Mouse (Mus musculus) testis, postnatal 14 days (tissue): Measurements from ENCODE around the gene D7Ertd443e.

Experiments used
- DNase-seq: peaks from one replicate; pipeline ENCODE4 v3.0.0; 2021; ENCODE audit warnings: low spot score

D7Ertd443e gene

DNA sequence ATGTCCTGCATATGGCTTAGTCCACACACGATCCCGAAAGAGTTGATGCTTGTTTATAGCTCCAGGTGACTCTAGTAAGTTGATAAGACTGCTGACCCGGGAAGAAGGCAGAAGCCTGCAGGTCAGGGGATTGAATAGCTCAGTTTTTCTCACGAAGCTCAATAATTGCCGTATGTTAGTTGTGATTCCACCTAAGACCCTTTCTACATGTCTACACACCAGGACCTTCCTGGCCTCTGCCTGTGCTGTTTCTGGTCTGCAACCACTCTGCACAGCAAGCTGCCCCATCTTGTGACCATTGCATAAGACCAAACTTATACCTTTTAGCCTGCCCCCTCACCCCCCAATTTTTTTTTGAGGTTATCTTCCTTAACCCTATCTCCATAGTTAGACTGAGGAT is 96.3 kb downstream of the D7Ertd443e start:
- DNase-seq = no peak

- DNase-seq = no peak
Measured at GRCm38 (mm10) chr7:134287570-134288222, 97.8 kb downstream of the D7Ertd443e start.

- DNase-seq = no peak
Measured at GRCm38 (mm10) chr7:134272956-134273355, 112.5 kb downstream of the D7Ertd443e start.

DNA sequence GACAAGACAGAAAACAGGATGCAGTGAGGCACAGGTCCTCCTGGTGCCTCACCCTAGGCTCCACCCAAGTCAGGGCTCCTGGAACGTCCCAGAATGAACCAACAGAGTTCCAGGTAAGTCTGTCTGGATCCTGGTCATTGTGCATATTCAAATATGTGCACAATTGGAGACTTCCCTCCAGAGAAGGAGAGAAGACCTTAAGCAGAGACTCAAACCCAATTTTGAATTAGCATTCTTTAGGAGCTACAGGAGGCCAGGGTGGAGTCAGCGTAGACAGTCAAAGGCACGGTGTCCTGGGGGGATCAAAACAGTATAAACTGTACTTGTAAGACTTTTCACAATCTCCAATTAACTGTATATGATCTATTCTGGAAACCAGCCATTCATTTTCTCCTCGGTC is 113.0 kb downstream of the D7Ertd443e start:
- DNase-seq = no peak

DNA sequence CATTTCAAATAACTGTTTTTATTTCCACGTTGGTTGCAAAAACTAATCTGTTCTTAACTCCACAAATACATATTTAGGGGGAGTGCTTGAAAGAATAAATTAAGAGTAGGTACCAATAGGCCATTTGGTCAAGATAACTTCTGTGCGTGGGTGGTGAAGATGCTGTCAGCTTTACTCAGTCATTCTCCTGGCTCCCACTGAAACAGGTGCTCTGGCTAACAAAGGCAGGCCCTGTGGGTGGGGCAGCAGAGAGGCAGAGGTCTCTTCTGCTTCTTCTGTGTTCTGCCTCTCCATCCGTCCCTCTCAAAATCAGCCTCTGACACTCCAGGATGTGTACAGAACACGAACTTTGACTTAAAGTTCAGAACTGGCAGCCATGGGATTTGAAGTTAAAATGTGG is 119.7 kb downstream of the D7Ertd443e start:
- DNase-seq = no peak

DNA sequence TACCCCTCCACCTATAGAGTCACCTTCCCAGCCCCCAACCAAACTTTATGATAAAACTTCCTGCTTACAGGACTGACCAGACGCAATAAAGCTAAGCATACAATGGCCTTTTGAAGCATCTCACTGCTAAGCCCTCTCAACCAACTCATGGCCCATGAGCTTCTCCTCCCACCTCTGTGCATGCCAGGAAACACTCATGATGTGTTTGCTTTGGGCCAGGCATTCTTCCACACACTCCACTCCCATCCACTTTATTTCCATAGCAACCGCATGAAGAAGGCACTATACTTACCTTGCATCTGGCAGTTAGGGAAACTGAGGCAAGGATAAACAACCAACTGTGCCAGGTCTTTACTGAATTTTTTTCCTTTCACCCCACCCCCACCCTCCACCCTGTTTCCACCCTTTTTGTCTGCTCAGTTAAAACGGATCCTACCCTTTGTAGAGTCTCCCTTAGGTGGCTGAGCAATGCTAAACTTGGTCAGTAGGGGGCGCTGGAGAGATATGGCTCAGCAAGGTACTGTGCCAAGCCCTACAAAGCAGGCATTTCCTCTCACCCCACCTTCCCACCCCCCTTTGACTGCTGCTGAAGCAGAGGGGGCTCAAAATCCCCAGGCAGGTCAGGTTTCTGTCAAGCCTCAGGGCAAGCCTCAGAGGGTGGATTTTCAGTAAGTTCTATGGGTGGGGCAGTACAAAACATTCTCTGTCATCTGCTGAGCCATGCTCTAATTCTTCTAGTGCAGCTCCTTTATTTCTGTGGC is 122.1 kb downstream of the D7Ertd443e start:
- peak; percentile 48 for DNase-seq

GRCm38 (mm10) chr7:134261003-134261701 is 124.3 kb downstream of the D7Ertd443e start:
- DNase-seq = no peak

- no peak for DNase-seq
Measured at GRCm38 (mm10) chr7:134250273-134250870, 135.1 kb downstream of the D7Ertd443e start.

DNA sequence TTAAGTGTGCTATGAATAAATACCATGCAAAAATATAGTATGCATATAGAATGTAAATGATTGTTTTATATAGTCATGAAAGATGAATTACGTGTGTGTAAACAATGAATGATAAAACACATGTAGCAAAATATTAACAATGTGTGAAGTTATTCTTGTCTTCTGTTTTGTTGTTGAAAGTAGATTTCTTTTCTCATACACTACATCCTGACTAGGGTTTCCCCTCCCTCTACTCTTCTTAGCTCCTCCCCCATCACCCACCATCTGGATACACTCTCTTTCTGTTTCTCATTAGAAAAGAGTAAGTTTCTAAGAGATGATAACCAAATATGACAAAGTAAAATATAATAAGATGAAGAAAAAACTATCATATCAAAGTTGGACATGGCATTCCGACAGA is 137.4 kb downstream of the D7Ertd443e start:
- DNase-seq = no peak

- no peak for DNase-seq
Measured at GRCm38 (mm10) chr7:134246624-134247023, 138.8 kb downstream of the D7Ertd443e start.

- no peak for DNase-seq
Measured at GRCm38 (mm10) chr7:134242773-134243172, 142.7 kb downstream of the D7Ertd443e start.

DNA sequence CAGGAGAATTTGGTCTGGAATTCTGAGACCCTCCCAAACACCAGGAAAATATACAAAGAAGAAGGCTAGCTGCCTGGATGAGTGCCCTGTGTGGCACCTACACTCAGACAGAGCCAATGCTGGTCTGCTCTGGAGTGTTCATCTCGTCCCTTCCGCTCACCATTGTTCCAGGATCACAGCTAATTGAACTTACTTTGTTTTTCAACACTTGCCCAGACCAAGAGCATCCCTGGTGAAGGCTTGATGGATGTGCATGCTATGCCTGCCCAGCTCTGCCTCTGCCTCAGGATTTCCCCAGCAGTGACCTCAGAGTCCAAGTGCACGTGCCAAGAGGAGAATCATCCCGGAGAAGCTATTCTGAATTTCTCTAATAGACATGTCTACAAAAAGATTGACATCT is 144.2 kb downstream of the D7Ertd443e start:
- no peak for DNase-seq

DNA sequence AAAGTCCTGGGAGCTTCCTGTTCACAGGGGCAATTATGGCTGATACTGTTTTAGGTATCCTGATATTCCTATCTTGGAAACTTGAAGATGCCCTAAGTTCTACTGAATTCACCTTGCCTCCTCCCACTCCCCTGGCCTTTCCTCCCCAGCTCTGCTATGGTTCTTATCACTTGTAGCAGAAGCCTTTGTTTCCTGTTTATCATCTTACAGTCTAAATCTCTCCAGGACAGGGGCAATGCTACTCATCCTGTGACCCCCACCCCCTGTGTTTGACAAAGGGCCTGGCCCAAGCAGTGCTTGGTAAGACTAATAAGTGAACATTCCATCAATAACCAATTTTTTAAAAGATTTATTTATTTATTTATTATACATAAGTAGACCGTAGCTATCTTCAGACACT is 144.9 kb downstream of the D7Ertd443e start:
- no peak for DNase-seq

- DNase-seq = no peak
Measured at GRCm38 (mm10) chr7:134238863-134239262, 146.6 kb downstream of the D7Ertd443e start.

GRCm38 (mm10) chr7:134237356-134237755 is 148.1 kb downstream of the D7Ertd443e start:
- DNase-seq = no peak

DNA sequence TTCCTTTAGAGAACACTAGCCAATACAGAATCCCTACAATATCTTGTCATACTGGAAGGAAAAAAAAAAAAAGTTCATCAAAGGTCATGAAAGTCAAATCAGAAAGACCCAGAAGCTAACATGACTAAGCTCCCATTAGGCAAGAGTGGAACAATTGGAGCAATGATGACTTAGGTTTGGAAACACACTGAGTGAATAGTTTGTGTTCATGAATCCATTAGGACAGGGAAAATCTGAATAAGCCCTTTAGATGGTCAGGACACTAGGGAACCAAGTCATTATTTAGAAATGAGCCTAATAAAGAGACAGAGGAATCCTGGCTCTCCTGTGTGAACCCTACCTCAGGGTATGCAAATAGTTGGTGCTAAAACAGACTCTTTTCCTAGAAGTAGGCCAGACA is 148.7 kb downstream of the D7Ertd443e start:
- DNase-seq = no peak

- DNase-seq = no peak
Measured at GRCm38 (mm10) chr7:134235552-134235951, 149.9 kb downstream of the D7Ertd443e start.

DNA sequence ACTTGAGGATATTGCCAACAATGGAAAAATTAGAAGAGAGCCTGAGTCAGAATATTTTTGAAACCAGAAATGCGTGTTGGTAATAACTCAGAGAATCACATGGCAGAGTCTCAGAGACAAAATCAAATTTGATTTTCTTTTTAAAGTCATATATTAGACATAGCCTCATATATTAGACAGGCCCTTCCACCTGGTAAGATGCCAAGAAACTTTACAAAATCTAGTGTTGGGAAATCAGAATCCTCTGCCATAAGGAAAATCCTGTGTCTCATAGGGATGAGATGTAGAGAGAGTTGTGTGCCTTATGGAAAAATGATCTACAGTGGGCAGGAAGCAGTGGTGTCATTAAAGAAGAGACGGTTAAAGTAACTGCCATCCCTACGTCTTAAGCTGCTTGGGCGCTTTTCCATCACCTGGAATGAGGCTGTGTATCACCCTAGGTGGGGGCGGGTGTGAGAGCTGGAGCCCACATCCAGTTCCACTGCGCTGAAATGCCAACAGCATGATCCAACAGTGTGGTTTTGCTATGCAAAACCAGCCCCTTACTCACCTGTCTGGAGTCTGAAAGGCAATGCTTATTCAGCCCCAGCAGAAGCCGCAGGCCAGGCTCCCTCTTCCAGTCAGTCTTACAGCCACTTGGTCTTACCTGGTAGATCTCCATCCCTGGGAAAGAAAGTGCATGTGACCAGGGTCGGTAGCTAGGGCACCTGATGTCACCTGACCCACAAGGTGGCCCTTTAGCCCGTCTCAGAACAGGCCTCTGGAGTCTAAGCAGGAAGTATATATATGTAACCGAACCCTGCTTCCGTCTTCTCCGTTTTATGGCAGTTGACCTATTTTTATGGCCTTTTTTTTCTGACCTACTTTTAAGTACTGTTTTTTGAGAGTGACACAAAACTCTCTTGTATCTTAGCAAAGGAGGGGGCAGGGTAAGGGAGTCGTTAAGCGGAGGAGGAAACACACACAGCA is 153.8 kb downstream of the D7Ertd443e start, which contains the start of gene Adam12:
Gene Adam12, minus strand, starts transcription at position 769 of the 969 bp plus-strand sequence.
- no peak for DNase-seq

DNA sequence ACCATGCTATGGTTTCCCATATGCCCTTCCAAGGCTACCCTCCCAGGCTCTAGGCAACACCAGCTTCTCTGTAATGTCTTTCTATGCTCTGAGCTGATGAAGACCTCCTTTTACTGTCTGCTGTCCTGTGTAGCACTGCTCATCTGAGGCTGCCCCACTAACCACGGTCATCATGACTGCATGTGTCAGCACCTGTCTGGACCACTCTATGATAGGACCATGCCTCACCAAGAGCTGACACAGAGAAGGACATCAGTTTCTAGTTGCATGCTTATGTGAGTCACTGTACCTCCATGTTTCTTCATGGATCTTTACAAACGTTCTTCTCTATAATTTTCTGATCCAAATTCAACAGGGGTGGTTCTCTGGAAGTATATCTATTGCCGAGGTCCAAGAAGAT is 154.8 kb downstream of the D7Ertd443e start:
- DNase-seq = no peak

DNA sequence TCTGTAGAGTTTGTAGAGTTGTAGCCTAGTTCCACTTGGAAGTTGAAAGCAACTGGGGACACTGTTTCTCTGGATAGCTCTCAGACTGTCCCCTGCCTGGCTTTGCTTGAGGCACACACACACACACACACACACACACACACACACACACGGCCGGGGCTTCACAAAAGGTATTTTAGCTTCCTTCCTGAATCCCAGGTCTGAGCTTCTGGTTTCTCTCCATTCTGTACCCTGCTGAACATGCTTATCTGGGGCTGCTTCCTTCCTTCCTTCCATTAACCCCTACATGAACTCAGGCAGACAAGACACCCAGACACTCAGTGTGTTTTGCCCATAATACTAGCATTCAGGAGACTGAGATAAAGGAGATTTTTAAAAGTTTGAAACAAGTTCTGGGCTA is 155.6 kb downstream of the D7Ertd443e start:
- DNase-seq = no peak

DNA sequence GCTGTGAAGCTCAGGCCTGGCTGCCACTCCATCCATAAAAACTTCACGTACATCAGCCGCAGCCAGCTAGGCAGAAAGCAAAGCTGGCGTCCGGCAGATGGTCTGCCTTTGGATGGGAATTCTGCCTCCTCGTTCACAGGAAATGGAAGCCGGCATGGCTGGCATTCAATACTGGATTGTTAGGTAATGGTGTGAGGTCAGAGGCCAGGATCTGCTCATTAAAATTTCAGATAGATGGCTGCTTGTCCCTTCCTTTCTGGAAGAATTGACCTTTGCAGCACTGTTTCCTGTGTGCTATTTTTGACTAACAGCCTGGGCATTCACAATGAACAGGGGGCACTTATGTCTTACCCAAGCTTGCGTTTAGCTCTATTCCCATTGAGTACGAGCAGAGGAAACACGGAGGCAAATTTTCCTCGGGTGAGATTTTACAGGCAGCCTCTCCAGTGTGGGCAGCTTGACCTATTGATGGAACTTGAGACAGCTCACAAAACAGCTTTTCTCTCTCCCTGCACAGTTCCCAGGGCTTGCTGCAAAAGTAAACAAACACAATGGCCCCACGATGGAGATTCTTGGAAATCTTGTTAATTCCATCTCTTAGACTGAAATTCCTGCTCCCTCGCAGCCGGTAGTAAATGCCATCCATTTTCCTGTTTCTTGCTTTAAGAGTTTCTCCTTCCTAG is 157.5 kb downstream of the D7Ertd443e start:
- DNase-seq = no peak
